Mouse (Mus musculus): ENCODE data around the gene Gfod2.

The Gfod2 gene

DNA sequence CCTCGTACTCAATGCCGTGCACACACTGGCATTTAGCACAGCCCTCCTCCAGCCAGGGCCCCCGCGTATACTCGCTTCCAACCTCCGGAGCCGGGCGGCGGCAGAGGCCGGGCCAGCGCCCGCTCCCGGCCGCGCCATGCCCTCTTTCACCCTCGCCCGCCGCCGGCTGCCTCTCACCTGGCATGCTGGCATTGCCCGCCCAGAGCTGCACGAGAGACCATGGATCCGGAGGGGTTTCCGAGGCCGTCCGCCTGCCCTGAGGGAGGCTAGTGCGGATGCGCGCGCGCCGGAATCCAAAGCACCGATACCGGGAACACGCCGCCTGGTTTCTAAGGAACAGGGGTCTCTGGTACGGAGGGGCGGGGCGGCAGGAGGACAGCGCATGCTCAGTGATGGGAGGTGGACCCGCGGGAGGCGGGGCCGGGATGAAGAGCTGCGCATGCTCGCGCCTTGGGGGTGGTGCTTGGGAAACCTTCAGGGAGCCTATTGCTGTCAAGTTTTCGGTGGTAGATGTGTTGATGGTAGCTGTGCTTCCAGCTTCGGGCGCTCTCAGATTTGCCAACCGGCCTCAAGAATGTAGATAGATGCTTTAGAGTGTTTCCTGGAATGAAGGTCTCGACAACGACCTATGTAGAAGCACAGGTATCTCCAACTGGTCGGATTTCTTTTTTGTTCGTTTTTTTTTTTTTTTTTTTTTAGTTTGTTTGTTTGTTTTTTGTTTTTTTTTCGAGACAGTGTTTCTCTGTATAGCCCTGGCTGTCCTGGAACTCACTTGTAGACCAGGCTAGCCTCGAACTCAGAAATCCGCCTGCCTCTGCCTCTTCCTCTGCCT is at the start of gene Gfod2:
Gfod2 (minus strand) TSS at position 388 of the 832 bp plus-strand sequence.
- peak; percentile 97 for DNase-seq (ENCODE audit: low spot score)

DNA sequence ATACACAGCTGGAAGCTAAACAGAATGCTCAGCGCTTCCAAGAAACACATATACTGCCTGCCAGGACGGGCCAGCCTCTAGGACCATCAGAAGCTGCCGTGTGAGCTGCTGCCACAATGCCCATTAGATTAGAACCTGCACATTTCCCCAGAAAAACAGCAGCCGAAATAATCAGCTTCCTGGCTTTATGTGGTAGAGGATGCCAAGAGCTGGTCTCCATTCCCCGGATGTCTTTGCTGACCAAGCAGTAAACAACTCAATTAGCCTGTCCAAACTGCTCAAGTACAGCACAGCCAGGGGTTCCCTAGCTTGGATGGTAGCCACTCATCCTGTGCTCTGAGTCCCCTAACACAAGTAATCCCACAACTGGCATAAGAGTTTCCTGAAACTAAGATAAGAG is 49.3 kb upstream of the Gfod2 start:
- DNase-seq (ENCODE audit: low spot score), result no peak

DNA sequence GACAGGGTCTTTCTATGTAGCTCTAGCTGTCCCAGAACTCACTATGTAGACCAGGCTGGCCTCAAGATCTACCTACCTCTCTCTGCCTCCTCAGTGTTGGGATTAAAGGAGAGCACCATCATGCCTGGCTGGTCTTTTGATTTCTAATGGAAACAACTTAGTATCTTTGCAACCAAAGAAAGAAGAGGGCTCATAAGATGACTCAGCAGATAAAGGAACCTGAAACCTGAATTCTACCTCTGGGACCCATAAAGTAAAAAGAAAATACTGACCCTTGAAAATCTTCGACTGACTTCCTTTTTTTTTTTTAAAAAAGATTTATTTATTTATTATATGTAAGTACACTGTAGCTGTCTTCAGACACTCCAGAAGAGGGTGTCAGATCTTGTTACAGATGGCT is 47.5 kb upstream of the Gfod2 start:
- DNase-seq (ENCODE audit: low spot score), result no peak

DNA sequence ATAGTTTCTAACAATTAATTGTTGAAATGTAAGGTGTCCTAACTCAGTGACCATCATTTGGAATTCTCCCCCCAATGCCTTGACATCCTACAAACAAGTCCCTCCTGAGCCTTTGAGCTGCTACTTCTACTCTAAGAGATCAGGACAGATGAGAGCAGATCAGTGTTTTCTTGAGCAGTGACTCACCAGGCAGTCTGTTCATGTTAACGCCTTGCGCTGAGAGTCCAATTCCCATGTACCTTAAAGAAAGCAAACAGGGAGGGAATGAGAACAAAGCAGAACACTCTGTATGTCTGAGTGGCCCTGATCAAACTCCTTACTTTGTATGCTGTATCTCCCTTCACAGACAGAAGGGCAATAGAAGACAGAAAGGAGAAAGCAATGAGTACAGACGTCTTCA is 46.9 kb upstream of the Gfod2 start:
- no peak for DNase-seq (ENCODE audit: low spot score)

DNA sequence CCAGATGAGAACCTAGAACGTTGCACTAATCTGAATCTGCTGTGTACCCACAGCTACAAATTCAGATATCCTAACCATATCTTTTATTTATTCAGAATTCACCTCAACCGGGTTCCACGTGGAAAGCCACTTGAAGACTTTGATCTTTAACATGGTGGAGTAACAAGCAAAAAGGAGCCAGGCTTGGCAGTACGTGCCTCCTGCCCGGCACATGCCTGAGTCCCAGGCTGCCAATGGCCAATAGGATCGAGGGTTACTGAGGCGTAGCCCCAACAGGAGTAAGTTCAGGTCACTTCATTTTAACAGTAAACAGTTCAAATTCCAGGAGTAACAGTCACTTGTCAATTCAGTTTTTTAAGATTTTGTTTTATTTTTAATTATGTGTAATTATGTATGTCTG is 46.3 kb upstream of the Gfod2 start:
- DNase-seq (ENCODE audit: low spot score), result no peak

DNA sequence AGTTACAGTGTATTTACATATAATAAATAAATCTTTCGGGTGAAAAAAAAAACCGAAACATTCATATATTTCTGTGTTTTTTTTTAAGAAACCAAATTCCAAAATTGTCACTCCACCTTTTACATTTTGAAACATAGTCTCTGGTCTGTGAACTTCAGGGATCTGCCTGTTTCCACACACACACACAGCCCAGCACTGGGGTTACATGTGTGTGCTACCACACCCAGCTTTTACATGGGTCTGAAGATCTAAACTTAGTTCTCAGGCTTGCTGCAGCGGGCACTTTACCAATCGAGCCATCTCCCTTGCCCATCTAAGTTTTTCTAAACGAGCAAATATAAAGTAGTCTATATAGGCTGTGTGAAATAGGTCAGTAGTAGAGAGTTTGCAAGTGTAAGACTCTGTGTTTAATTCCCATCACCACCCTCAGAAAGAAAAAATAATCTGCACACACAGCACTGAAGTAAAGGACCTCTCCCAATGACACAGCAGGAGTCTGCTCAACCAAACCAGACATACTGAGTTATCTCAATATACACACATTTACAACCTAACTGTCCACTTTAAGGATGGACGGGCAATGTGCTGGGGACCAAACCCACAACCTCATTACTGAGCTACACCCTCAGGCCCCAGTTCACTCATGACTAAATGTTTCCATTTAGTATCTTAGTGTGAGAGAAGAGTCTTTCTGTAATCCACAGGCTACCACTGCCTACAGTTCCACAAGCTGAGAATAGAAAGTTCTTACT is 42.9 kb upstream of the Gfod2 start:
- no peak for DNase-seq (ENCODE audit: low spot score)

DNA sequence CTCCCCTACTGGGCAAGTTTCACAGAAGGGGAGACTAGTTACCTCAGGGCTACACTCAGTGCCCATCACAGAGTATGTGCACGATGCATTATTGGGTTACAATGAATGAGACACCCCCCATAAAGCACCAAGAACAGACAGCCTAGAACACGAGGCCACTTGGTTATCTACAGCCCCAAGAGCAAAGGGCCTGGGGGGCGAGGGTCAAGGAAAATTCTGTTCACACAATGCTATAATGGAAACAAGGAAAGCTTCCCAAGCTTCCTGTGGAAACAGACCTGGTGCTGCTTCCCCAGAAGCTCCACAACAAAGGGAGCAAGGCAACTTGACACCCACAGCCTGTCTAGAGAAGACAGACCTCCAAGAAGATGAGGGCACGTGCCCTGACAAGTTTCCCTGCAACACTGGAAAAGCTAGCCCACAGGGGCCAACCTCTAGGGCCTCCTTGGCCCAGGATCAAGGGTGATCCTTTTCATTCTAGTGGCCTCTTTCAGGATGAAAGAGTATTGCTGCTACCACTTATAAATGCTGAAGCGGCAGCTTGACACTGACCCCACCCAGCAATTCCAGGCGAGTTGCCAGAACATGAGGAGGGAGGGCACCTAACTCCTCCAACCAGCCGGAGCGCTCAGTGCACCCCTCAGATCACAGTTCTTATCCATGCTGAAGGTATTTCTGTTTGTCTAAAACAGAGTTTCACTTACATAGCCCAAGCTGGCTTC is 40.8 kb upstream of the Gfod2 start:
- DNase-seq (ENCODE audit: low spot score), result no peak

DNA sequence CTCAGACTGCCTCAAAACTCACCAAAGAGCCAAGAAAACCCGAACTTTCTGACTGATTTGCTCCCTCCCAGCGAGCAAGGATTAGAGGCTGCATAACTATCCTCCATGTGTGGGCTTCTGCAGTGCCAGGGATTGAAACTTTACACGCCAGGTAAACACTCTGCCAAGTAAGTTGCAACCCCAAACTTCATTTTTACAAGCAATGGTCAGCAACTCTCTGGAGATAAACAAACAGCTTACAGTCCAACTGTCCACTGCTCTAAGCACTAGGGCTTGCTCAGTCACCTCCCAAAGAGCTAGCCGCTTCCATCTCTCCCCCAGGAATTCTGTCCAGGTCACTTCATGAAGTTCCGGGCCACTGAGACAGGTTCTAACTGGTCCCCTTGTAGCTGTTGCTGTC is 39.9 kb upstream of the Gfod2 start:
- no peak for DNase-seq (ENCODE audit: low spot score)

DNA sequence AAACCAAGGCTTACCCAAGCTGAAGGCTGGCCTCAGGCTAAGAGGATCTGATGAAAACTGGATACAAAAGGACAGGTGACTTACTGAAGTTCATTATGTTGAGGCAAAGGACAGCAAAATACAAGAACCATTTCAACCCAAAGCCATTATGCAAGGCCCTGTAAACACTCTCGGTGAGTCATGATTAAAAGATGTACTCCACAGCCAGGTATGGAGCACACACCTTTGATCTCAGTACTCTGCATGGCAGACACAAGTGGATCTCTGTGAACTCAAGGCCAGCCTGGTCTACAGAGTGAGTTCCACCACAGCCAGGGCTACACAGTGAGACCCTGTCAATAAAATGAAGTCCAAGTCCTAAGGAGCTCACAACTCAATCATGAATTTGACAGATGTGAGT is 37.3 kb upstream of the Gfod2 start:
- DNase-seq (ENCODE audit: low spot score), result no peak

DNA sequence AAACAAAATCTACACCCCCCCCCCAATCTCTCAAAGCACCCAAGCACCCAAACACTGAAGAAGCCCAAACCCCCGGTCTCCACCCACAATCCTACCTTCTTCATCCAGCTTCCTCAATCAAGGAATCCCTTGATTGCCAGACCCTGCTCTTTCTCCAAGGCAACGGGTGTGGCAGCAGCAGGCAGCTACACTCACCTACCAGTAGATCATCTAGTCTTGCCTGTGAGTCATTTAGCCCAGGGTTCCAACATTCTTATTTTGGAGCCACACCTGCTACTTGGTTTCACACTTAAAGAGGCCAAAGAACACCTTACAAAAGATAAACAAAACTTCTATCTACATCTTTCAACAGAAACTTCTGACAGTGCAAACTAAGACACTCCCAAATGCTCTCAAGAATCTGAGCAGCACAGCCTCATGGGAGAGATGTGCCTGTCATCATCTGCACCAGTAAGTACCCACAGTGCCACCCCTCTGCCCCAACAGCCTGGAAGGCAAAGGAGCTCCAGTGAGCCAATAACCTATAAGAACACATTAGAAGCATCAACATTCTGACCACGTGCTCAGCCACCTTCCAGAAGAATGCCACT is 35.6 kb upstream of the Gfod2 start:
- no peak for DNase-seq (ENCODE audit: low spot score)

DNA sequence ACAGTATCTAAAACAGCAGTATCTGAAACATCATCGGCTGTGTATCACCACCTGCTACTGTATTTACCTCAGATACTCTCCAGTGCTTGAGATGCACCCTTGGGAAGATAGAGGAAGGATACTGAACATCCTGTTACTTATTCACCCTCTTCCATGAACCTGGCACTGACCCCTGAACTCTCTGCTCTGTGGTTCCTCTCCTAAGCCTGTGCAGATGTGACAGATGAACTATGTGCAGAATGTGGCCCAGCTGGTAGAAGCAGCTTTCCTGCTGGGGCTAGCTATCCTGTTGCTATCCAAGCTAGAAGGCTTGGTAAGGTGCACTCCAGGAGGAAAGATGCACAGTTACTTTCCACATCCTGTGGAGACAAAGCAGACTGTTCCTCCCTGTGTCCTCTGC is 34.9 kb upstream of the Gfod2 start:
- no peak for DNase-seq (ENCODE audit: low spot score)

DNA sequence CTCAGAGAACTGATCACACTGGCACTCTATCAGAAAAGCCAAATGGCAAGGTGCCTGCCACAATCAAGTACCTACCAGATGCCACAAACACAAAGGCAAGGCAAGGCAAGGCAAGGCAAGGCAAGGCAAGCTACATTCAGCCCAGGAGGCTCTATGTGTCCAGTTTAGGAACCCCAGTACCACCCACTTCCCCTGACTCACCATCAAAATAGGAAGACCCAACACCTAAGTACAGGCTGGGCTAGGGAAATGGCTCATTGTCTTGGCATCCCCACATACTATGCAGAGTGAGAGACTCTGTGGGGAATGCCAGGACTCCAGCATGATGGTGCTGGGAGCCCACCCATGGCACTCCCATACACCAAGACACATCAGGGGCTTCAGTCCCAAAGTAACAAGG is 31.2 kb upstream of the Gfod2 start:
- DNase-seq (ENCODE audit: low spot score), result no peak

DNA sequence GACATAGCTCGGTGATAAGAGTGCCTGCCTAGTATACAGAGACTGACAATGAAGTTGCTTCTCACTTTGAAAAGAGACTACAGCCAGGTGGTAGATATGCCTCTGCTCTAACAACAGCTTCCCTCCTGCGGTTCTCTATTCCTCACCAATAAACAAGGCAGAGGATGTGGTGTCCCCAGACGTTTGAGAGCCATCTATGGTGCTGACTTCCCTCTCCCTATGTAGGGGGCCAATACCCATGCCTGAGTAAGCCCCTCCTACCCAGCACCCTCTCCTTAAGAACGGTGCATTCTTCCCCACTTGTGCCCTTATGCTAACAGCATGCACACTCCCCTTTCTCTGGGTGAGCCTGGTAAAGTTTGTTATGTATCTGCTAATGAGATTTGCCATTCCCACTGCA is 30.5 kb upstream of the Gfod2 start:
- DNase-seq (ENCODE audit: low spot score), result no peak

DNA sequence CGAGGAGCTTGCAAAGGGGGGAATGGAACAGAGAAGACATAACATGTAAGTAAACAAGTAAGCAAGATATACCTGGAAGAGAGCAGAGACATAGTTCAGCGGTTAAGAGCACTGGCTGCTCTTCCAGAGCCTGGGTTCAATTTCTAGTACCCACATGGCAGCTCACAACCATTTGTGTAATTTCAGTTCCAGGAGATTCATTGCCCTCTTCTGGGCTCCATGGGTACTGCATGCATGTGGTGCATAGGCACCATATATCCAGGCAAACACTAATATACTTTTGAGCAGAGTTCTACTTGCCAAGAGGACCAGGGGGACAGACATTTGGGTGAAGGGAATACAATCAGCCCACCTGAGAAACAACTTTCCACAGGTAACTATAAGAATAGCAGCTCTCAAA is 29.8 kb upstream of the Gfod2 start:
- DNase-seq (ENCODE audit: low spot score), result peak; percentile 74

DNA sequence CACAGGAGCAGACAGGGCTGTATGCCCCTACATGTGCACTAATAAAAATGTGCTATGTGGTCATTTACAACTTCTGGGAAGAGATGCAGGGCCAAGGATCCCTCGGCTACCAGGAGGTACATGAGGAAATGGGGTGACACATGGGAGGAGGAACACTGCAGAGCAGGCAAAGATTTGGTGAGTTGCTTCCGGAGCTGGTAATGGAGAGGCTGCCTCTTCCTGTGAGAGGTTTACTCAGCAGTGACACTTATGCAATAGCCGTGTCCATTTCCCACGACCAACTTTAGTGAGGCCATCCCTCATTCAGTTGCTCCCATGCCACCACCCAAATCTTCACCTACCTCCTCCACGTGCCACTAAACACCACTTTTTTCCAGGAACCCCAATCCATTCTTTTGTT is 21.8 kb upstream of the Gfod2 start:
- DNase-seq (ENCODE audit: low spot score), result no peak

DNA sequence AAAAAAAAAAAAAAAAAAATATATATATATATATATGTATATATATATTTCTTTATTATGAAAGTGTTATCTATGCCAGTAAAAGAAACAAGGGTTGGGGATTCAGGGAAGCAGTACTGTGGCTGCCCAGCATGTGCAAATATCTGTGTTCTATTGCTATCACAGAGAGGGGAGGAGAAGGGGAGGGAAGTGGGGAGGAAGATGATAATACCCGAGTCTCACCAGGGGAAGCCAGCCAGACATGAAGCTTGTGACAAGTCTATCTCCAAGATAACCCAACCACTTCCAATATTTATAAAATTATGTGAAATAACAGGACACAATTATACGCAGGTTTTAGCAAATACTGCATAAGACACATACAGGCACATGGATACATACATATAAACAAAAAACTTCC is 19.4 kb upstream of the Gfod2 start:
- no peak for DNase-seq (ENCODE audit: low spot score)

DNA sequence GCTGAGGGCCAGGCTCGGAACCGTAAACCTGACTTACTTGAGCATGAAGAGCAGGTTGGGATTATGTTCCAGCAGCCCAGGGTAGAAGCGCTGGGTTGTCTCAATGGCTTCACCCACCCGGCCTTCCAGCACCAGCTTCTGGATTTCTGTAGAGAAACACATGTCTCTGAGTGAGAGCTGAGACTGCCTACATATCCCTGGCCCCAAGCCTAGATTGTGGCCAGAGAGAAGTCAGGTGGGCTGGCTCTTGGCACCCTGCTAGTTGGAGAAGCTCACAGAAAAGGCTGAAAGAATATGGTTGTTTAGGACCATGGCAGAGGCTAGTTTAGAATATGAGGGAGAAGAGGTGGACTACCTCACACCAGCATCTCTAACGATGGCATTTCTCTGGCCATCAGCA is 16.0 kb upstream of the Gfod2 start:
- DNase-seq (ENCODE audit: low spot score), result no peak

DNA sequence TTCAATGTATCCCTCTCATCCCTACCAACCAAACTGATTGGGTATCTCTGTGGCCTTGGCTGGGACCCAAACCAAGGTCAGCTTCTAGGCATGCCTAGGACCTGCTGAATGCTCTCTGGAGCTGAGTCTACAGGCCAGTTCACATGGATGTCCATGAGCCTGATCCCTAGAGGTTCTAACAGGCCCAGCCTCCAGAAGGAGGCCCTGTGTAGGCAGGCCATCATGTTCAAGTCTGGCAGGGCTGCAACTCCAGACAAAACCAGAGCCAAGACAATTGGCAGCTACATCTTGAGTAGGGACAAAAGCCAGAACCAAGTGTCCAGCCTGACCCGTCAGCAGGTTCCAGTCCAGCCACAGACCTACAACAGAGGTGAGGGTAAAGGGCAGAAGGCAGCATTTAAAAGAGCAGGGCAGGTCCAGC is 15.0 kb upstream of the Gfod2 start:
- no peak for DNase-seq (ENCODE audit: low spot score)

DNA sequence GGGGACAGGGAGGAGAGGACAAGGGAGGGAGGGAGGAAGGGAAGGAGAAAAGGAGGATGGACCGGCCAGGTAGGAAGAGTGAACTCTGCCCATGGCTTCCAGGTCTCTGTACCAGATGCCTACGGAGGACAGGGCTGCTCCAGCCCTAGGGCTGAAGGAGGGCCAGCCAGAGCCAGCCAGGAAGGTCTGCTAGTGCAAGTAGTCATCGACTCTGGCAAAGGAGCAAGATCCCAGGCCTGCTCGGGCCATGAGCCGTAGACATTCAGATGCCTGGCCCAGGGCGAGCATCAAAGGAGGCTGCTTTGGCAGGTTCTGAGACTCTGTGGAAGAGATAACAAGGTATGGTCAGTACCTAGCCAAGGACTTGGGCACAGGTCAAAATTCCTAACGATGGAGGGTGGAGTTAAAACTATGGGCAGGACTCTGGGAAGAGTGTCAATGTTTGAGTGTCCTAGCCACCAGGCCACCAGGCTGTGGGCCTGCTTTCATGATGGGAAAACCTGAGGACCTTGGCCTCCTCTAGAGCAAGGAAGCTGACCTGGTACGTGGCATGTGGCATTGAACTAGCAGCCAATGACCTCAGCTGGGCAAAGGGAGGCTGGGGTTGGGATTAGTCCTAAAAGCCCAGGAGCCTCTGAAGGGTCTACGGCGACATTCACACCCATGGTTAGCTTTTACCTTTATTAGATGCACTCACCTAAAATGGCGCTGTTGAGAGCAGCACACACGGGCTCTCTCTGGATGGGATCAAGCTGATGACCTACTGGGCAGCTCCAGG is 13.1 kb upstream of the Gfod2 start:
- no peak for DNase-seq (ENCODE audit: low spot score)

DNA sequence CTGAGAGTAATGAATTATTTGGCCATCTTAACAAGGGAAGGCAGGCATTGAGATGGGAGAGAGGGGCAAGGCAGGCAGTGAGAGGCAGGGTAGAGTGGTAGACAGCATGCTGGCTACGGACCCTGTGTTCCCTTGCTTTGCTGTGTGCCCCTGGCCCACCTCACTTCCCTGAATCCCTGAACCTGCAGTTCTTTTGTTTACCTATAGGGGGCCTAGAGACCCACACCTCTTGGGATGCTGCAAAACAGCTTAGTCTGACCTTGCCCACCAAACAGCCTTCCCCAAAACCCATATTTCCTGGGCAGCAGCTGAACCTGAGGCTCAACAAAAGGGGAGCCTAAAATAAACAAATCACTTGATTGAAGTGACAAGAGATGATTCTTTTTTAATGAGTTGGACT is 12.1 kb upstream of the Gfod2 start:
- peak; percentile 67 for DNase-seq (ENCODE audit: low spot score)

DNA sequence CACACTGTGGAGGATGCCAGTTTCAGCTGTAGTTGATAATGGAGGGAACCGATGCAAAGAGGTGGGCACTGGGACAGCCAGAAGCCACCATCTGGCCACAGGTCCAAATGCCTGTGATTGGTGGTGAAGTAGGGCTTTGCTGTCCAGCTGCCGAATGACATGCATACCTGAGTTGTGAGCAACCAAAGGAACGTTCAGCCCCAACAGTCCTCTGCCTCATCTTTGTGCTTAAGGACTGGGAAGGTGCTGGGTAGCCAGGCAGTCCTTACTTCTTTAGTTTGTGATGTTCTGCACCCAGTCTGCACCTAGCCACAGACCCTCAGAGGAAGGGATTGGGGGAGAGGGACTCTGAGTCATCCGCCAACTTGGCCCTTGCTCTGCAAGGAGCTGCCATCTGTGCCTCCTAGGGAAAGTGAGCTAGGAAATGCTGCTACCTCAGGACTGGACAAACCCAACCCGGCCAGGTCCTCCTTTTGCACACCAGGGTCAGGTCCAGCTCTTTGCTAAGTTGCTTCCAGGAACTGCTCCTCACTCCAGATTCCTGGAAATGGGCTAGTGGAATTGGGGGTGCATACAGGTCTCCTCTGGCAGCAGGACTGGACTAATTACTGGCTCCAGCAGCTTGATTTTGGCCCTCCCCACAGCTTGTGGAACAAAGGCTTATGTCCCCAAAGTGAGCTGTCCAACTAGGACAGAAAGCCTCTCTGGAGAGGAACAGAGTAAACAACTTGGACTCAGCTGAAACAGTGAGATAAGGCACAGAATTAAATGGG is 10.2 kb upstream of the Gfod2 start:
- DNase-seq (ENCODE audit: low spot score), result no peak
